Mouse (Mus musculus) monocyte, adult 5-6 weeks (primary cell): ENCODE measurements around the gene Olfr1166. TPM values are rescaled to one million over a fixed set of nuclear protein-coding genes. Genes with fewer than 3 reads are reported as not detected.
"Not testable (repeated sequence)": the region's sequence is repeated elsewhere in the genome, so short reads cannot be mapped to it uniquely, and the experiment has no call there.

Experiments
- ATAC-seq: fragments of 153-309, 156-312 bp; replicated peaks from 2 replicates; pipeline ENCODE4 v1.8.0; 2017; ENCODE audit warnings: mild to moderate bottlenecking; ENCODE audit not compliant: low TSS enrichment, insufficient number of reproducible peaks, severe bottlenecking, poor library complexity, low FRiP score
- total RNA-seq: library from RNA; stranded (forward); fragments of 200-1000, 200-491, 200-594 nt; gene quantifications from 3 replicates; pipeline ENCODE4 v1.2.3, GENCODE M21; 2017

The Olfr1166 gene
- total RNA-seq = not detected in 3 replicates

DNA sequence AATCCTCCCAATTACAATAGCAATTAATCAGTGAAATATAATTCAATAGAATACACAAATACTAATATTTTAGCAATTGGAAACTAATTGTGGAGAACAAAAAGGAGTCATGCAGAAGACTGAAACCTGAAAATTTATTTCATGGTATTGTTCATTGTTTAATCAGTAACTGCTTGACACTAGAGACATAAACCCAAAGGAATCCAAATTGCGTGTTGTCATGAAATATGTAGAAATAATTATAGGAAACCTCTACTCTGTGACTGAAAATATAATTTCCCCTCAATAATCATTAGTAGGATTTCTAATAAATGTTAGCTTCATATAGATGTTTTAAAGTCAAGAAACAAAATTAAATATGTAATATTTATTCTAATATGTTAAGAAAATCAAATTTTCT is at the start of gene Olfr1166:
Gene Olfr1166 (minus strand): TSS at position 101 of the 400 bp plus-strand sequence.
- ATAC-seq = no peak

DNA sequence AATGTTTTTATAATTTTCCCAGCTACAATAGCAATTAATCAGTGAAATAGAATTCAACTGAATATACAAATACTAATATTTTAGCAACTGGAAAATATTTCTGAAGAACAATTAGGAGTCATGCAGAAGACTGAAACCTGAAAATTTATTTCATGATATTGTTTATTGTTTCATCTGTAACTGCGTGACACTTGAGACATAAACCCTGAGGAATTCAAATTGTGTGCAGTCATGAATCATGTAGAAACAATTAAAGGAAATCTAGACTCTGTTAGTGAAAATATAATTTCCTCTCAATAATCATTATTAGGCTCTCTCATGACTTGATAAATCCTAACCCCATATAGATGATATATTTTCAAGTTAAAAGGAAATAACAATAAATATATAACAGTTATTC is 27.0 kb upstream of the Olfr1166 start, which contains the start of gene Olfr1167:
Gene Olfr1167 (minus strand): TSS at position 101 of the 400 bp plus-strand sequence.
- not testable (repeated sequence) for ATAC-seq

DNA sequence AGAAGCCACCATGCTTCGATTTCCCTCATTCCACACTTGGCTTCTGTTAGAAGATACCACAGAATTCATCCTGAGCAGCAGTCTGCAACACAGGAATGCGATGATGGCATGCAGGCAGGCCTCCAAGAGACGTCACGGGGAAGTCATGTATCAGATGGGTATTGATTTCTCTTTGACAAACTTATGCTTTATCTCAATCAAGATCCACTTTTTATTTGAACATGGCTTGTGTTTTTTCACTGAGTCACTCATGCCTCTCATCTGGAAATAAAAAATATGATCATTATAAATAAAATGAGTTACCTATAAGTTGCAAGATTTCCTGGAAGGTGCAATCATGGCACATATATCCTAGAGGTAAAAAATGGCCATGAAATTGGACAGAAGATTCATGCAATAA is 34.2 kb downstream of the Olfr1166 start, which contains the start of gene Olfr1164:
Gene Olfr1164 (minus strand): TSS at position 101 of the 400 bp plus-strand sequence.
- ATAC-seq = no peak

Other genes with a start within 250 kb of the Olfr1166 start
- not detected in 3 replicates for gene Olfr1153, start 233.3 kb downstream of the Olfr1166 start, total RNA-seq
- not detected in 3 replicates for gene Olfr1154, start 223.1 kb downstream of the Olfr1166 start, total RNA-seq
- not detected in 3 replicates for gene Olfr1155, start 183.1 kb downstream of the Olfr1166 start, total RNA-seq
- gene Olfr1156, start 175.2 kb downstream of the Olfr1166 start, total RNA-seq = not detected in 3 replicates
- not detected in 3 replicates for gene Olfr1157, start 160.0 kb downstream of the Olfr1166 start, total RNA-seq
- gene Olfr74, start 153.6 kb downstream of the Olfr1166 start, total RNA-seq = not detected in 3 replicates
- not detected in 3 replicates for gene Olfr1158, start 138.2 kb downstream of the Olfr1166 start, total RNA-seq
- 0.32 TPM in 1 of 3 replicates, not detected in the others for gene Olfr1160, start 120.0 kb downstream of the Olfr1166 start, total RNA-seq
- not detected in 3 replicates for gene Olfr1161, start 105.5 kb downstream of the Olfr1166 start, total RNA-seq
- not detected in 3 replicates for gene Olfr73, start 90.6 kb downstream of the Olfr1166 start, total RNA-seq
- not detected in 3 replicates for gene Olfr1162, start 77.1 kb downstream of the Olfr1166 start, total RNA-seq
- gene Olfr1163, start 56.4 kb downstream of the Olfr1166 start, total RNA-seq = not detected in 3 replicates
- not detected in 3 replicates for gene Olfr1164, start 34.3 kb downstream of the Olfr1166 start, total RNA-seq
- gene Olfr1167, start 26.9 kb upstream of the Olfr1166 start, total RNA-seq = not detected in 3 replicates
- not detected in 3 replicates for gene Olfr1168, start 53.6 kb upstream of the Olfr1166 start, total RNA-seq
- not detected in 3 replicates for gene Olfr1170, start 100.1 kb upstream of the Olfr1166 start, total RNA-seq
- 0.53 TPM in 1 of 3 replicates, not detected in the others for gene Olfr1173, start 151.6 kb upstream of the Olfr1166 start, total RNA-seq
- not detected in 3 replicates for gene Olfr1174-ps, start 186.9 kb upstream of the Olfr1166 start, total RNA-seq
- gene Olfr1175-ps, start 198.9 kb upstream of the Olfr1166 start, total RNA-seq = 0.19 TPM in 1 of 3 replicates, not detected in the others
- not detected in 3 replicates for gene Olfr1176, start 208.4 kb upstream of the Olfr1166 start, total RNA-seq
- gene Olfr1177-ps, start 218.2 kb upstream of the Olfr1166 start, total RNA-seq = not detected in 3 replicates